In the genomic region with DNA sequence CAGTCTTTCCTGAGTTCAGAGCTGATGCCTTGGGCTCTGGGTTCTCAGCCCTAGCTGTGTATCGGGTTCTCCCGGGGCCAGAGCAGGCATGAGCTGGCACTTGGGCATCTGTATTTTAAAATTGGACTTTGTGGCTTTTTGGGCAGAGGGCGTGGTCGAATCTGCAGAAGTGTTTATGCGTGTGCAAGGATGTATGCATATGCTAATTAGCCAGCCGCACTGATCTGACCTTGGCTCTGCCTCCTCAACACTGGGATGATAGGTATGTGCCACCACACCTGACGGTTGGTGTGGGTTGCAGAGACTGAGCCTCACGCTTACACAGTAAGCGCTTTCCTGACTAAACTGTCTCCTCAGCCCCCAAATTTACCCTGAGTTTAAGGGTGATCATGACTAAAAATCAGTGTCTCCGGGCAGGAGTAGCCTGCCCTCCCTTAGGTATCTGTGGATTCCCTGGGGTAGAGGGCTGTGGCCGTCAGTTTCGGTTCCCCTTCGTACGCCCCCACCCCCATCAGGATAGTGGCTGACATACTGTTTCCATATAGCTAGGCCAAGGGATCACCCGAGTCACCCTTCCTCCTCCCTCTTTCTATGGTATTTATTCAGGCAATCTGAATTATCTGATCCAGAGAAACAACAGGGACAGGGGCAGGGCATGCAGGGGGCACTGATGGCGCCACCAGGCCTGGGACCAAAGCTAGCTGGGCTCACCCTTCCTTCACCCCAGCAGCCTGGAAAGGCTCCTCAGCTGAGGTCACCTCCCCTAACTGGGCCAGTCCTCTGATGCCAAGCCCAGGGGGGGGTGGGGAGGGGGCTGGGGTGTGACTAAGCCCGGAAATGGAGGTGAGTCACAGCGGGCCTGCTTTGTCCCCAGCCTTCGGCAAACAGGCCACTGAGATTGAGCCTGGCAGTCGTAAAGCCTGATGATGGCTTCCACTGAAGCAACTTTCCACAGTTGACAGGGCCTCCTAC, we compare ENCODE assay signal across 11 mouse cellular contexts. TPM values are rescaled to one million over a fixed set of nuclear protein-coding genes. Genes with fewer than 3 reads are reported as not detected.
DNase-seq lines count a peak whose midpoint lies in the region; ATAC-seq and TF ChIP-seq lines count a peak whose summit lies in the region.
"Had no signal": no experiment of that assay in that cellular context is flagged by ENCODE, and none has a peak within 500 bp of the region (broad histone marks: within the 10 kb centered on the region; RNA-seq: fewer than 3 reads in every experiment).

No protein-coding gene starts in this region.

- peaks cover 8% of the 10 kb centered on the region for H3K79me2 ChIP-seq in myocyte (ENCODE audit: control insufficient read depth, insufficient read depth)

- H3K9me3 ChIP-seq in kidney, embryonic 16.5 days (ENCODE audit: low read length) = no peaks in the 10 kb centered on the region
- H3K9me3 ChIP-seq in ES-E14 (ENCODE audit: control insufficient read depth, insufficient read depth, low read depth, low read length) = no peaks in the 10 kb centered on the region
- H3K9me3 ChIP-seq: limb, embryonic 12.5 days; midbrain, embryonic 12.5 days had no signal

- H3K36me3 ChIP-seq in kidney, embryonic 16.5 days (ENCODE audit: insufficient read depth, low read length) = no peaks in the 10 kb centered on the region
- H3K36me3 ChIP-seq in ES-E14 (ENCODE audit: control insufficient read depth, insufficient read depth, low read length, poor library complexity, severe bottlenecking) = no peaks in the 10 kb centered on the region
- no peaks in the 10 kb centered on the region for H3K36me3 ChIP-seq in myocyte (ENCODE audit: control insufficient read depth, insufficient read depth)
- H3K36me3 ChIP-seq: limb, embryonic 12.5 days; midbrain, embryonic 12.5 days had no signal

- intact Hi-C loops in left cerebral cortex, postnatal 4 days (cut with DNase I) = no loop called here

- WGBS in kidney, embryonic 16.5 days = 68% methylated on average over 20 of the region's 20 CpGs
- WGBS in cerebellum, adult 2 months = 81% methylated on average over 20 of the region's 20 CpGs

- no peak overlapping the region for H3K4me3 ChIP-seq in kidney, embryonic 16.5 days (ENCODE audit: low read length)
- H3K4me3 ChIP-seq in ES-E14 (ENCODE audit: insufficient read depth in 1 of 2, low read depth in 1 of 2, low read length in 2 of 2, poor library complexity in 1 of 2, severe bottlenecking in 1 of 2) (peak overlapping the region in 1 of 2 experiments; percentile 8; a peak in 1 of 4 replicates), myocyte (no peak overlapping the region)
- no peak overlapping the region for H3K4me3 ChIP-seq in cerebellum, adult 2 months (replicated peaks; ENCODE audit: insufficient read depth, low read depth, low read length)
- H3K4me3 ChIP-seq: limb, embryonic 12.5 days; midbrain, embryonic 12.5 days had no signal

- H3ac ChIP-seq in myocyte (ENCODE audit: control insufficient read depth, insufficient read length) = no peak overlapping the region

- ATAC-seq in kidney, embryonic 16.5 days (ENCODE audit: low FRiP score, low TSS enrichment) = peak; percentile 32; the same call in 1 of the 2 replicates
- peak; percentile 91 for ATAC-seq in granulocyte monocyte progenitor cell, adult 5-6 weeks (replicated peaks; ENCODE audit: poor library complexity, severe bottlenecking)
- ATAC-seq: activated CD4-positive, CD25-positive, alpha-beta regulatory T cell, adult 4 months had no signal

- 0 out of 2 replicates have a peak overlapping the region, but pooled peaks have one; percentile 4 for H3K27ac ChIP-seq in kidney, embryonic 16.5 days (ENCODE audit: low read length)
- no peak overlapping the region; the same call in 1 of the 2 replicates for H3K27ac ChIP-seq in ES-E14 (ENCODE audit: insufficient read depth, low read depth, low read length, poor library complexity, severe bottlenecking)
- H3K27ac ChIP-seq in cerebellum, adult 2 months (ENCODE audit: insufficient read depth, low read length) = no peak overlapping the region
- H3K27ac ChIP-seq: limb, embryonic 12.5 days; midbrain, embryonic 12.5 days had no signal

- no peak overlapping the region for H3K4me2 ChIP-seq in kidney, embryonic 16.5 days (replicated peaks; ENCODE audit: low read depth, low read length)
- peak overlapping the region; percentile 93 for H3K4me2 ChIP-seq in myocyte (ENCODE audit: low read depth)
- H3K4me2 ChIP-seq: limb, embryonic 12.5 days; midbrain, embryonic 12.5 days had no signal

- no peak overlapping the region for H3K9ac ChIP-seq in kidney, embryonic 16.5 days (replicated peaks; ENCODE audit: low read length)
- 0 out of 2 replicates have a peak overlapping the region, but pooled peaks have one; percentile 33 for H3K9ac ChIP-seq in ES-E14 (ENCODE audit: insufficient read depth, low read depth, low read length, poor library complexity, severe bottlenecking)
- H3K9ac ChIP-seq: limb, embryonic 12.5 days; midbrain, embryonic 12.5 days had no signal

- H3K27me3 ChIP-seq in kidney, embryonic 16.5 days (ENCODE audit: insufficient read depth, low read length) = no peaks in the 10 kb centered on the region
- no peaks in the 10 kb centered on the region for H3K27me3 ChIP-seq in myocyte (ENCODE audit: control insufficient read depth, insufficient read depth, insufficient read length)
- H3K27me3 ChIP-seq in cerebellum, adult 2 months (ENCODE audit: control insufficient read depth, insufficient read depth, low read length) = no peaks in the 10 kb centered on the region

- in situ Hi-C loops in ES-E14 (cut with MboI; ENCODE audit: low sequenced_read_pairs in 2 of 2, unreplicated experiment in 2 of 2) = no loop called here

- DNase-seq in kidney, postnatal 4 days = no peak
- no peak for DNase-seq in ES-E14 (ENCODE audit: low read depth, low spot score)
- DNase-seq in left cerebral cortex, adult 18-20 months (ENCODE audit: low spot score in 2 of 2) = no peak
- no peak for DNase-seq in left cerebral cortex, postnatal 4 days
- no peak for DNase-seq in cerebellum, adult 2 months

- no peak for TF ChIP-seq CTCF in cerebellum, adult 2 months (IDR thresholded peaks at IDR 0.05; ENCODE audit: borderline replicate concordance, insufficient read depth, low read depth, low read length)

- H3K4me1 ChIP-seq in kidney, embryonic 16.5 days (ENCODE audit: insufficient read depth, low read length) = peaks cover 41% of the 10 kb centered on the region
- peaks cover 7 to 42% of the 10 kb centered on the region in 2 experiments; a peak in 3 of 4 replicates for H3K4me1 ChIP-seq in ES-E14 (ENCODE audit: control insufficient read depth in 2 of 2, insufficient read depth in 2 of 2, low read length in 2 of 2, poor library complexity in 1 of 2)
- H3K4me1 ChIP-seq in cerebellum, adult 2 months (ENCODE audit: control insufficient read depth, insufficient read depth, low read length) = no peaks in the 10 kb centered on the region; the same call in 1 of the 2 replicates

- TF ChIP-seq POLR2A in myocyte (IDR thresholded peaks at IDR 0.05; ENCODE audit: insufficient read length, low read depth) = peak; percentile 47
- no peak for TF ChIP-seq POLR2A in cerebellum, adult 2 months (IDR thresholded peaks at IDR 0.05; ENCODE audit: borderline replicate concordance, insufficient read depth, low read length)

TF ChIP-seq in ES-E14, 5 proteins besides CTCF, POLR2A, EP300 and RAD21 (continues in another document):
- no peak for TF ChIP-seq MAFK (IDR thresholded peaks at IDR 0.05; ENCODE audit: insufficient read depth, low read depth, low read length)
- no peak for TF ChIP-seq HCFC1 (IDR thresholded peaks at IDR 0.05; ENCODE audit: borderline replicate concordance, insufficient read depth, low read length)

TF ChIP-seq in myocyte, 11 proteins besides CTCF, POLR2A, EP300 and RAD21:
- TF ChIP-seq MYOD1 (IDR thresholded peaks at IDR 0.05; ENCODE audit: control insufficient read depth in 1 of 3, insufficient read length in 2 of 3, low read depth in 2 of 3) (no peak), POLR2AphosphoS2 (IDR thresholded peaks at IDR 0.05; ENCODE audit: insufficient read length, low read depth) (peak; percentile 36)
TF ChIP-seq in myocyte: peak in this region for 1.

RNA-seq across cellular contexts. Expression of a gene that starts 7.3 kb away (rescaled TPM):
- polyA plus RNA-seq in kidney, embryonic 16.5 days (2015; fragmentation: Nextera tagmentation; extraction: Ambion mirVana) = 8.2 and 8.7 TPM in 2 replicates
- 8.0 and 13.2 TPM in 2 replicates for total RNA-seq in ES-E14 (2012; rRNA removed)
- 0.41 TPM in 1 of 2 replicates, not detected in the other for total RNA-seq in granulocyte monocyte progenitor cell, adult 5-6 weeks (2014; fragmentation: Nextera tagmentation)
- total RNA-seq in granulocyte monocyte progenitor cell, adult 5-6 weeks (2017) = 3.2 TPM in 1 of 2 replicates, not detected in the other
- 20.6 TPM for polyA plus RNA-seq in myocyte (2012; fragmentation: generic; extraction: Trizol)
- 10 to 100 TPM; 20.4 to 21.7 TPM for total RNA-seq in left cerebral cortex, adult 18-20 months (2021)
- 10 to 100 TPM; 11.1 to 13.8 TPM for total RNA-seq in left cerebral cortex, postnatal 4 days (2021)
- polyA plus RNA-seq in cerebellum, adult 2 months (2012; rRNA removed) = 11.8 and 13.1 TPM in 2 replicates

RNA-seq across cellular contexts. Expression of a gene that starts 7.3 kb away (rescaled TPM):
- polyA plus RNA-seq in kidney, embryonic 16.5 days (2015; fragmentation: Nextera tagmentation; extraction: Ambion mirVana) = 28.7 and 29.9 TPM in 2 replicates
- total RNA-seq in ES-E14 (2012; rRNA removed) = 14.0 and 19.7 TPM in 2 replicates
- total RNA-seq in granulocyte monocyte progenitor cell, adult 5-6 weeks (2014; fragmentation: Nextera tagmentation) = 4.8 and 9.6 TPM in 2 replicates
- total RNA-seq in granulocyte monocyte progenitor cell, adult 5-6 weeks (2017) = 5.8 and 10.7 TPM in 2 replicates
- polyA plus RNA-seq in myocyte (2012; fragmentation: generic; extraction: Trizol) = 55.2 TPM
- total RNA-seq in left cerebral cortex, adult 18-20 months (2021) = 10 to 100 TPM; 85.2 to 90.4 TPM
- total RNA-seq in left cerebral cortex, postnatal 4 days (2021) = 10 to 100 TPM; 31.7 to 41.3 TPM
- 60.4 and 61.5 TPM in 2 replicates for polyA plus RNA-seq in cerebellum, adult 2 months (2012; rRNA removed)

RNA-seq across cellular contexts. Expression of a gene that starts 21.9 kb away (rescaled TPM):
- 5.5 and 6.6 TPM in 2 replicates for polyA plus RNA-seq in kidney, embryonic 16.5 days (2015; fragmentation: Nextera tagmentation; extraction: Ambion mirVana)
- 20.0 and 29.1 TPM in 2 replicates for total RNA-seq in ES-E14 (2012; rRNA removed)
- 9.7 and 13.5 TPM in 2 replicates for total RNA-seq in granulocyte monocyte progenitor cell, adult 5-6 weeks (2014; fragmentation: Nextera tagmentation)
- total RNA-seq in granulocyte monocyte progenitor cell, adult 5-6 weeks (2017) = 28.7 and 31.0 TPM in 2 replicates
- polyA plus RNA-seq in myocyte (2012; fragmentation: generic; extraction: Trizol) = 18.7 TPM
- 10 to 100 TPM; 42.6 to 52.8 TPM for total RNA-seq in left cerebral cortex, adult 18-20 months (2021)
- total RNA-seq in left cerebral cortex, postnatal 4 days (2021) = 10 to 100 TPM; 22.9 to 23.2 TPM
- polyA plus RNA-seq in cerebellum, adult 2 months (2012; rRNA removed) = 25.5 and 28.8 TPM in 2 replicates

RNA-seq across cellular contexts. Expression of a gene that starts 38.1 kb away (rescaled TPM):
- polyA plus RNA-seq in kidney, embryonic 16.5 days (2015; fragmentation: Nextera tagmentation; extraction: Ambion mirVana) = 11.3 and 11.8 TPM in 2 replicates
- 8.5 and 9.7 TPM in 2 replicates for total RNA-seq in ES-E14 (2012; rRNA removed)
- total RNA-seq in granulocyte monocyte progenitor cell, adult 5-6 weeks (2014; fragmentation: Nextera tagmentation) = 2.6 and 6.4 TPM in 2 replicates
- total RNA-seq in granulocyte monocyte progenitor cell, adult 5-6 weeks (2017) = 1.3 and 3.4 TPM in 2 replicates
- polyA plus RNA-seq in myocyte (2012; fragmentation: generic; extraction: Trizol) = 8.8 TPM
- 10 to 100 TPM; 16.1 to 16.2 TPM for total RNA-seq in left cerebral cortex, adult 18-20 months (2021)
- 10 to 100 TPM; 19.0 to 24.2 TPM for total RNA-seq in left cerebral cortex, postnatal 4 days (2021)
- polyA plus RNA-seq in cerebellum, adult 2 months (2012; rRNA removed) = 20.9 and 23.0 TPM in 2 replicates
